ENCODE assay signal across 20 mouse cellular contexts in genomic region chr7:136707200-136708003, GRCm38 (mm10).
DNase-seq lines count a peak whose midpoint lies in the region; ATAC-seq and TF ChIP-seq lines count a peak whose summit lies in the region.
"Had no signal": no experiment of that assay in that cellular context is flagged by ENCODE, and none has a peak within 500 bp of the region (broad histone marks: within the 10 kb centered on the region; RNA-seq: fewer than 3 reads in every experiment).

No protein-coding gene starts in this region.

- H3K9me3 ChIP-seq in heart, embryonic 10.5 days: no peaks in the 10 kb centered on the region
- 0 out of 2 replicates have a peak, but pooled peaks cover under 1% of the 10 kb centered on the region for H3K9me3 ChIP-seq in stomach, embryonic 16.5 days (replicated peaks; ENCODE audit: control insufficient read depth, low read length)
- H3K9me3 ChIP-seq in stomach, postnatal 0 days (ENCODE audit: control insufficient read depth, low read length): no peaks in the 10 kb centered on the region

- peaks cover 6% of the 10 kb centered on the region for H3K4me1 ChIP-seq in heart, embryonic 10.5 days
- H3K4me1 ChIP-seq in stomach, embryonic 16.5 days (ENCODE audit: control insufficient read depth, insufficient read depth, low read length): no peaks in the 10 kb centered on the region
- no peaks in the 10 kb centered on the region for H3K4me1 ChIP-seq in stomach, postnatal 0 days (replicated peaks; ENCODE audit: control insufficient read depth, insufficient read depth)
- H3K4me1 ChIP-seq: liver, embryonic 15.5 days had no signal

- H3K36me3 ChIP-seq in heart, embryonic 10.5 days: no peaks in the 10 kb centered on the region
- no peaks in the 10 kb centered on the region for H3K36me3 ChIP-seq in stomach, embryonic 16.5 days (ENCODE audit: control insufficient read depth, insufficient read depth, low read length)
- H3K36me3 ChIP-seq in stomach, postnatal 0 days (ENCODE audit: control insufficient read depth, insufficient read depth, low read length): no peaks in the 10 kb centered on the region
- H3K36me3 ChIP-seq: liver, embryonic 15.5 days had no signal

- DNase-seq in heart, adult 11 months: peak; percentile 74
- no peak for DNase-seq in heart, adult 8-10 months (ENCODE audit: low spot score)
- peak; percentile 11 for DNase-seq in heart, postnatal 4 days
- no peak for DNase-seq in heart, embryonic 10.5 days (ENCODE audit: low spot score)
- DNase-seq in stomach, postnatal 0 days (ENCODE audit: low spot score): no peak
- no peak for DNase-seq in kidney, adult 8-10 months
- DNase-seq: adrenal gland, postnatal 25 days; cerebellum, adult 8-10 months; forebrain, postnatal 0 days; kidney, adult 2 months; layer of hippocampus, postnatal 36 days; lung, postnatal 36 days; right cerebral cortex, adult 18-20 months; thymus, adult 2 months had no signal

- H3K27me3 ChIP-seq in heart, embryonic 10.5 days (ENCODE audit: insufficient read depth, poor library complexity, severe bottlenecking): no peaks in the 10 kb centered on the region
- H3K27me3 ChIP-seq in stomach, embryonic 16.5 days (ENCODE audit: control insufficient read depth, insufficient read depth, low read length): no peaks in the 10 kb centered on the region
- H3K27me3 ChIP-seq in stomach, postnatal 0 days (ENCODE audit: control insufficient read depth, insufficient read depth, low read length): no peaks in the 10 kb centered on the region
- H3K27me3 ChIP-seq: liver, embryonic 15.5 days; Patski had no signal

- ATAC-seq in stomach, embryonic 16.5 days (ENCODE audit: insufficient read depth, low FRiP score): peak; percentile 37; the same call in 1 of the 2 replicates
- no peak for ATAC-seq in stomach, postnatal 0 days (ENCODE audit: low FRiP score, low TSS enrichment)
- ATAC-seq in cerebellum, adult (ENCODE audit: insufficient number of reproducible peaks, low FRiP score, low TSS enrichment): no peak
- ATAC-seq: forebrain, postnatal 0 days; hindbrain, postnatal 0 days; Patski had no signal

- TF ChIP-seq CTCF in stomach, postnatal 0 days (IDR thresholded peaks at IDR 0.05; ENCODE audit: low read depth): no peak

- H3K9ac ChIP-seq in stomach, embryonic 16.5 days (ENCODE audit: low read length): no peak overlapping the region
- H3K9ac ChIP-seq in stomach, postnatal 0 days (ENCODE audit: low read length): no peak overlapping the region
- H3K9ac ChIP-seq: forebrain, postnatal 0 days; liver, embryonic 15.5 days had no signal

- WGBS in heart, embryonic 10.5 days: 63% methylated on average over 12 of the region's 12 CpGs
- 67% methylated on average over 12 of the region's 12 CpGs for WGBS in stomach, embryonic 16.5 days
- WGBS in stomach, postnatal 0 days: 67% methylated on average over 12 of the region's 12 CpGs

- H3K4me3 ChIP-seq in heart, embryonic 10.5 days: no peak overlapping the region
- H3K4me3 ChIP-seq in stomach, embryonic 16.5 days (replicated peaks; ENCODE audit: low read length): no peak overlapping the region
- no peak overlapping the region for H3K4me3 ChIP-seq in stomach, postnatal 0 days (ENCODE audit: low read depth, low read length)
- H3K4me3 ChIP-seq: erythroblast, embryonic 14.5 days; liver, embryonic 15.5 days had no signal

- H3K27ac ChIP-seq in heart, embryonic 10.5 days: no peak overlapping the region
- no peak overlapping the region for H3K27ac ChIP-seq in stomach, embryonic 16.5 days (ENCODE audit: low read length)
- H3K27ac ChIP-seq in stomach, postnatal 0 days (replicated peaks): no peak overlapping the region
- H3K27ac ChIP-seq: hindbrain, postnatal 0 days; liver, embryonic 15.5 days had no signal

- H3K4me2 ChIP-seq in stomach, embryonic 16.5 days (ENCODE audit: low read depth, low read length): no peak overlapping the region
- no peak overlapping the region for H3K4me2 ChIP-seq in stomach, postnatal 0 days (replicated peaks; ENCODE audit: low read depth)
- H3K4me2 ChIP-seq: liver, embryonic 15.5 days had no signal

- no peak for TF ChIP-seq EP300 in stomach, postnatal 0 days (optimal IDR thresholded peaks at IDR 0.05)

Comparison
In these comparisons a context has a peak if more than half of its experiments do, and no peak if none do; other contexts are left out.
1. DNase-seq: peak in heart, adult 11 months (single experiment) and heart, postnatal 4 days (single experiment); none in heart, adult 8-10 months (single experiment), heart, embryonic 10.5 days (single experiment), stomach, postnatal 0 days (single experiment) and kidney, adult 8-10 months (0 of 2).